Mouse (Mus musculus) neural tube, embryonic 13.5 days (tissue): ENCODE measurements around the gene Peg10. TPM values are rescaled to one million over a fixed set of nuclear protein-coding genes. Genes with fewer than 3 reads are reported as not detected.

ENCODE experiments used
- ATAC-seq: fragments of 200-750 bp; cut with Nextera tagmentation; 2 replicates; pipeline ENCODE4 v1.8.0; 2017; ENCODE audit warnings: low read depth, mild to moderate bottlenecking, moderate TSS enrichment, moderate library complexity
- H3K27ac ChIP-seq: fragments of 300-500 bp; sonication (generic); replicated peaks from 2 replicates; pipeline ENCODE4 v1.5.1; 2015; ENCODE audit warnings: moderate library complexity, mild to moderate bottlenecking, inconsistent platforms
- H3K27me3 ChIP-seq: fragments of 300-500 bp; sonication (generic); 2 replicates; pipeline ENCODE4 v1.6.1; 2015; ENCODE audit warnings: mild to moderate bottlenecking, inconsistent platforms
- H3K36me3 ChIP-seq: fragments of 300-500 bp; sonication (generic); 2 replicates; pipeline ENCODE4 v1.6.1; 2015; ENCODE audit warnings: mild to moderate bottlenecking, inconsistent platforms
- H3K4me1 ChIP-seq: fragments of 300-500 bp; sonication (generic); replicated peaks from 2 replicates; pipeline ENCODE4 v1.6.1; 2015; ENCODE audit warnings: inconsistent platforms
- H3K4me2 ChIP-seq: fragments of 300-500 bp; sonication (generic); 2 replicates; pipeline ENCODE4 v1.6.1; 2015; ENCODE audit warnings: inconsistent platforms, mild to moderate bottlenecking, moderate library complexity
- H3K4me3 ChIP-seq: fragments of 300-500 bp; sonication (generic); 2 replicates; pipeline ENCODE4 v1.5.1; 2015; ENCODE audit warnings: mild to moderate bottlenecking, inconsistent platforms
- H3K9ac ChIP-seq: fragments of 300-500 bp; sonication (generic); 2 replicates; pipeline ENCODE4 v1.6.1; 2015; ENCODE audit warnings: moderate library complexity, mild to moderate bottlenecking, inconsistent platforms
- H3K9me3 ChIP-seq: fragments of 300-500 bp; sonication (generic); 2 replicates; pipeline ENCODE4 v1.6.1; 2016; ENCODE audit warnings: inconsistent platforms
- WGBS: fragments of 180-500 bp; shearing (Covaris S2); methylation state at CpG from one replicate; pipeline ENCODE4 v1.1.7; 2015; 5-methylcytosine and 5-hydroxymethylcytosine counted together
- polyA plus RNA-seq: library from polyadenylated mRNA; unstranded; fragments of >200 nt; fragmentation: Nextera tagmentation; extraction: Ambion mirVana; gene quantifications from 2 replicates; pipeline ENCODE4 v1.2.1, GENCODE M21; 2015

Gene Peg10
- polyA plus RNA-seq, 1 experiment from 2014 or later = 4.5 TPM

- H3K4me1 ChIP-seq = peaks cover 22% of the 10 kb centered on the region
- no peaks in the 10 kb centered on the region for H3K27me3 ChIP-seq
- ATAC-seq = no peak
- H3K9ac ChIP-seq = no peak overlapping the region
- H3K9me3 ChIP-seq = no peaks in the 10 kb centered on the region
- no peak overlapping the region for H3K27ac ChIP-seq
- no peak overlapping the region for H3K4me3 ChIP-seq
- WGBS = 70% methylated on average over 8 of the region's 8 CpGs
- no peaks in the 10 kb centered on the region for H3K36me3 ChIP-seq
- no peak overlapping the region for H3K4me2 ChIP-seq
Measured at GRCm38 (mm10) chr6:4733208-4733607, 13.9 kb upstream of the Peg10 start.

GRCm38 (mm10) chr6:4736372-4736771, 10.7 kb upstream of the Peg10 start:
- H3K9me3 ChIP-seq = no peaks in the 10 kb centered on the region
- 90% methylated on average over 9 of the region's 9 CpGs for WGBS
- ATAC-seq = no peak

DNA sequence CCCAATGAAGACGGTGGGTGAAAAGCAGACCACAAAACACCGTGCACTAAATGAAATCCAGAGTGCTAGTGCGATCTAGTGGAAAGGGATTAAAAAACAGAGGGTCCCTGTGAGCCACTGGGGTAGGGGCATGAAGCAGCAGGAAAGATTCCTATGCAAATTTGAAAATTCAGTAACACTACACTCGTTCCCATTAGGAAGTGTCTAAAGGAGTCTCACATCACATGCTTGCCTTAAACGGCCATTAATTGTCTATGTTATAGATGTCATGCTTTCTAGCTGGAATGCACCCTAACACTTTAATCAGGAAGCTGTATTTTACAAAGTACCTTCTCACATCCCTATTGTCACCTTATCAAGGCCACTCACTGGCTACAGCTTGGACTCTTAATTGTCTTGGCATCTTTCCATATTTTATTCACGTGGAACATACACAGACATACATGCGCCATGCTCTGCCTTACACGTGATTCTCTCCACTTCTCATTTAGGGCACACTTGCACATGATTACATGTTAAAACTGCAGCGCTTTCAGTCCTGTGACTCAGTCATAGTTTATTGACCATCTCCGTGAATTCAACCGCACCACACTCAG, 9.0 kb upstream of the Peg10 start:
- peak; percentile 21; the same call in 1 of the 2 replicates for ATAC-seq
- Histone ChIP-seq H3K9ac (no peak overlapping the region), H3K4me2 (no peak overlapping the region), H3K27ac (no peak overlapping the region), H3K36me3 (no peaks in the 10 kb centered on the region), H3K27me3 (no peaks in the 10 kb centered on the region), H3K9me3 (no peaks in the 10 kb centered on the region), H3K4me3 (no peak overlapping the region), H3K4me1 (peaks cover 57% of the 10 kb centered on the region)
- 24% methylated on average over 11 of the region's 11 CpGs for WGBS

More at GRCm38 (mm10) chr6:4736372-4736771, 10.7 kb upstream of the Peg10 start:
- Histone ChIP-seq H3K36me3 (no peaks in the 10 kb centered on the region), H3K4me3 (no peak overlapping the region), H3K27me3 (no peaks in the 10 kb centered on the region), H3K4me2 (no peak overlapping the region), H3K9ac (no peak overlapping the region), H3K4me1 (peaks cover 50% of the 10 kb centered on the region), H3K27ac (no peak overlapping the region)

GRCm38 (mm10) chr6:4738717-4739116, 8.4 kb upstream of the Peg10 start:
- Histone ChIP-seq H3K4me2 (no peak overlapping the region), H3K9ac (no peak overlapping the region), H3K36me3 (no peaks in the 10 kb centered on the region), H3K27me3 (no peaks in the 10 kb centered on the region), H3K4me1 (peaks cover 57% of the 10 kb centered on the region), H3K4me3 (no peak overlapping the region), H3K9me3 (no peaks in the 10 kb centered on the region), H3K27ac (no peak overlapping the region)
- 3% methylated on average over 2 of the region's 2 CpGs for WGBS
- no peak for ATAC-seq

GRCm38 (mm10) chr6:4739522-4740355, 7.4 kb upstream of the Peg10 start:
- 0 out of 2 replicates have a peak overlapping the region, but pooled peaks have one; percentile 4 for H3K4me3 ChIP-seq
- 0 out of 2 replicates have a peak overlapping the region, but pooled peaks have one; percentile 28 for H3K27ac ChIP-seq
- no peak overlapping the region for H3K9ac ChIP-seq
- WGBS = 6% methylated on average over 13 of the region's 13 CpGs
- H3K36me3 ChIP-seq = no peaks in the 10 kb centered on the region
- H3K4me2 ChIP-seq = peak overlapping the region; percentile 13
- no peaks in the 10 kb centered on the region for H3K27me3 ChIP-seq
- no peaks in the 10 kb centered on the region for H3K9me3 ChIP-seq
- ATAC-seq = no peak
- H3K4me1 ChIP-seq = peaks cover 54% of the 10 kb centered on the region

GRCm38 (mm10) chr6:4740511-4740910, 6.6 kb upstream of the Peg10 start:
- H3K4me3 ChIP-seq = no peak overlapping the region
- H3K4me1 ChIP-seq = peaks cover 53% of the 10 kb centered on the region
- H3K9ac ChIP-seq = no peak overlapping the region
- no peak overlapping the region; the same call in 1 of the 2 replicates for H3K27ac ChIP-seq
- H3K36me3 ChIP-seq = no peaks in the 10 kb centered on the region
- H3K9me3 ChIP-seq = no peaks in the 10 kb centered on the region
- 0 out of 2 replicates have a peak overlapping the region, but pooled peaks have one; percentile 9 for H3K4me2 ChIP-seq
- H3K27me3 ChIP-seq = no peaks in the 10 kb centered on the region
- 20% methylated on average over 6 of the region's 6 CpGs for WGBS
- no peak for ATAC-seq

DNA sequence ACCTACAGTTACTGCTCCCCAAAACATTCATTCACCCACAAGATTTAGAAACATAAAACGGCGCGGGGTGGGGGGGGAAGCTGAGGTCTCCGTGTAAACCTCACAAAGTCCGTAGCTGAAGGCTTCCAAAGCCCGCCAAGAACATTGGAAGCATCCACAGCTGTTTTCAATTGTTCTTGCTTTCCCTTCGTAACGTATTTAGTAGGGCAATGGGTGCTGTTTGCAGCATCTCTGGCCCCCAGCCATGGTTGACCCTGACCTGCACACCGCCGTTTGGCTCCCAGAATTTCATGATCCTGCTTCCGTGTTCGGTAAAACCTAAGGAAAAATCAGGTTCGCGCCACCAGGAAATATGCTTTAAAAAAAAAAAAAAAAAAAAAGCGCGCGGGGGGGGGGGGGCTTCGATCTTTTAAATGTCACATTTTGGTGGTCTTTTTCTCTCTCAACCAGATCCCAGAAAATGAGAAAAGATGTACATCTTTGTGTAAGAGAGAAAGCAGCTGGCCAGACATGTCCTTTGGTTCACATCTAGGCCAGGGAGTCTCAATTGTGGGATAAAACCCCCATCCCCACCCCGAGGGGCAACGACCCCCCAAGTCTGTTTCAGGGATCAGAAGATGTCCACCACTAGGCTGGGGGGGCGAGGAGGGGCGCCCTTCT, 940 bp upstream of the Peg10 start:
- Histone ChIP-seq H3K4me3 (peak overlapping the region; percentile 46), H3K4me2 (peak overlapping the region; percentile 47), H3K36me3 (no peaks in the 10 kb centered on the region), H3K27me3 (no peaks in the 10 kb centered on the region), H3K27ac (peak overlapping the region; percentile 83), H3K9me3 (peaks cover 11% of the 10 kb centered on the region), H3K9ac (peak overlapping the region; percentile 74), H3K4me1 (peaks cover 15% of the 10 kb centered on the region)
- WGBS = 47% methylated on average over 22 of the region's 22 CpGs
- ATAC-seq = no peak

DNA sequence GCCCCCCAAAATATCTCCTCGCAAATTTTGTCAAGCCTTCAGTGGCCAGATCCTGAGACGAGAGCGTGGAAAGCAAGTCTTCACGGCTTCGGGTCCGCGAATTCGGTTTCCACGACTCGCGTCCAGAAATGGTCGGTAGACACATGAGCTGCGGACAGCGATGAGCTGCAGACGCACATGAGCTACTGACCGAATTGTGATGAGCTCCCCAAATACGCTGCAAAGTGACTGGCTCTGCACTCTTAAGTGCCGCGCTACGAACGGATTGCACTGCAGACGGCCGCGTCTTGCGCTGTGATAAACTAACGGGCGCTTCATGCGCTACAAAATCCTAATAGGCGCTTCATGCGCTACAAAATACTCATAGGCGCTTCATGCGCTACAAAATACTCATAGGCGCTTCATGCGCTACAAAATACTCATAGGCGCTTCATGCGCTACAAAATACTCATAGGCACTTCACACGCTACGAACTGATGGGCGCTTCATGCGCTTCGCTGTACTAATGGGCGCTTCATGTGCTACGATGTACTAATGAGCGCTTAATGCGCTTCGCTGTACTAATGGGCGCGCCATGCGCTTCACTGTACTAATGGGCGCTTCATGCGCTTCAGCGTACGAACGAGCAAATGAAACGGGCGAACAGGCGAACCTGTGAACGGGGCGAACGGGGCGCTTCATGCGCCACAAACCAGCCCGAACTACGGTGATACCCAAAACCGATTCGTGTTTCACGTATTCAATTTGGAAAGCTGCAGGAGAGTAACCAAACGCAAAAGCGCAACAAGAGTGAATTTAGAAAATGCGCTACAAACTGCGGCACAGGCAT, 785 bp downstream of the Peg10 start:
- H3K4me2 ChIP-seq = peak overlapping the region; percentile 67
- 0 out of 2 replicates have a peak, but pooled peaks cover 4% of the 10 kb centered on the region for H3K4me1 ChIP-seq
- peak overlapping the region; percentile 62 for H3K9ac ChIP-seq
- WGBS = 48% methylated on average over 71 of the region's 71 CpGs
- H3K27ac ChIP-seq = peak overlapping the region; percentile 65; the same call in 1 of the 2 replicates
- H3K27me3 ChIP-seq = no peaks in the 10 kb centered on the region
- peaks cover 11% of the 10 kb centered on the region for H3K9me3 ChIP-seq
- peak overlapping the region; percentile 46 for H3K4me3 ChIP-seq
- ATAC-seq = peak; percentile 40; the same call in 1 of the 2 replicates
- H3K36me3 ChIP-seq = no peaks in the 10 kb centered on the region

- peak overlapping the region; percentile 62; the same call in 1 of the 2 replicates for H3K9ac ChIP-seq
- H3K4me2 ChIP-seq = peak overlapping the region; percentile 67
- WGBS = 48% methylated on average over 15 of the region's 15 CpGs
- H3K27ac ChIP-seq = 0 out of 2 replicates have a peak overlapping the region, but pooled peaks have one; percentile 7
- H3K36me3 ChIP-seq = no peaks in the 10 kb centered on the region
- peak overlapping the region; percentile 46 for H3K4me3 ChIP-seq
- H3K4me1 ChIP-seq = 0 out of 2 replicates have a peak, but pooled peaks cover under 1% of the 10 kb centered on the region
- no peaks in the 10 kb centered on the region for H3K27me3 ChIP-seq
- peaks cover 11% of the 10 kb centered on the region for H3K9me3 ChIP-seq
- peak; percentile 38 for ATAC-seq
Measured at GRCm38 (mm10) chr6:4748506-4748961, 1.4 kb downstream of the Peg10 start.

- Histone ChIP-seq H3K4me2 (peak overlapping the region; percentile 67), H3K9ac (no peak overlapping the region), H3K27me3 (no peaks in the 10 kb centered on the region), H3K27ac (no peak overlapping the region), H3K36me3 (no peaks in the 10 kb centered on the region), H3K4me1 (no peaks in the 10 kb centered on the region), H3K9me3 (peaks cover 13% of the 10 kb centered on the region), H3K4me3 (peak overlapping the region; percentile 46)
- ATAC-seq = peak; percentile 92
- 54% methylated on average over 22 of the region's 22 CpGs for WGBS
Measured at GRCm38 (mm10) chr6:4749091-4749490, 2.0 kb downstream of the Peg10 start.

DNA sequence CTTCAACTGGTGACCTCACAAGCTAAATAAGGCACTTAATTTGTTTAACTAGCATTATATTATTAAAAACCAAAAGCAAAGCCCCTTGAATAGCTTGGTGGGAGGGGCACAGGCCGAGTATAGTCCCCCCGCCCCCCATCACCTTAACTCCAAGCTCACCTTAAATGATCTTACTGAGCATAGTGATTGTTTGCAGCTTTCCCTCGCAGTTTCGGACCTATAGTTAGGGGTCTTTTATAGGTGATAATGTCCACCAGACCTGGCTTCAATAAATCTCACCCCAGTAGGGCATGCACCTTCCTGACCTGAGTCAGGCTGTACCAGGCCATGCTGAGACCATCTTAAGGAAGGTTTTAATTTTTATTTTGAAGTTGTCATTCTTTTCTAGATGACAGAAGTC, 4.2 kb downstream of the Peg10 start:
- WGBS = 84% methylated on average over 4 of the region's 4 CpGs

More for the DNA sequence above, 4.2 kb downstream of the Peg10 start:
- Histone ChIP-seq H3K4me3 (no peak overlapping the region), H3K27ac (no peak overlapping the region), H3K4me2 (no peak overlapping the region), H3K9me3 (peaks cover 32% of the 10 kb centered on the region), H3K9ac (no peak overlapping the region), H3K36me3 (peaks cover 21% of the 10 kb centered on the region), H3K4me1 (no peaks in the 10 kb centered on the region), H3K27me3 (no peaks in the 10 kb centered on the region)
- no peak for ATAC-seq
